Mouse (Mus musculus): ENCODE data around the gene Gatc. TPM values are rescaled to one million over a fixed set of nuclear protein-coding genes. Genes with fewer than 3 reads are reported as not detected.

Gatc gene
- polyA plus RNA-seq, 1 experiment: 31.1 TPM

DNA sequence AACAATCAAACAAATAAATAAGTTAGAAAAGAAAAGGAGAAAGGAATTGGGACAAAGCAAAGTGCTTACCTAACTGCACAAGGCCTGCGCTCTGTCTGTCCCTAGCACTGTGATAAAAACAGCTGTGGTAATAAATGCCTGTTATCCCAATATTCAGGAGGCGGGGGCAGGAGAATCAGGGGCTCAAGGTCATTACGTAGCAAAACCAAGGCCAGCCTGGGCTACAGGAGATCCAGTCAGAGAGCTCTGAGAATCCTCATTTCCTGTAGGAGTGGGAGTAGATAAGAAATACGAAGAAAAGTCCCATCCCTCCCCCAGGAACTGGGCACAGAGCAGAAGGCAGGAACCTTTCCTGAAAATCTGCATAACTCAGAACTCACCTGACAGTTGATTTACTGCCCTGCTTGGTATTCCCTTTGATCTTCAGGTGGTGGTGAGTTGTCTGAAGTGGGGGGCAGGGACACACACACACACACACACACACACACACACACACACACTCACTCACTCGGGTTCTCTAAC, 18.9 kb upstream of the Gatc start:
- H3K4me1 ChIP-seq (ENCODE audit: control insufficient read depth, insufficient read depth, low read length): peaks cover 4% of the 10 kb centered on the region
- no peak for TF ChIP-seq POLR2A (IDR thresholded peaks at IDR 0.05; ENCODE audit: extremely low read depth, insufficient read depth, low read length)
- no peak for TF ChIP-seq CTCF (IDR thresholded peaks at IDR 0.05; ENCODE audit: extremely low read depth, insufficient read depth, low read length)
- H3K4me3 ChIP-seq (ENCODE audit: insufficient read depth, low read length): no peak overlapping the region
- no peak overlapping the region for H3K27ac ChIP-seq (ENCODE audit: insufficient read depth, low read length)

GRCm38 (mm10) chr5:115359438-115359837, 18.5 kb upstream of the Gatc start:
- Histone ChIP-seq H3K27ac (ENCODE audit: insufficient read depth, low read length) (no peak overlapping the region), H3K4me1 (ENCODE audit: control insufficient read depth, insufficient read depth, low read length) (peaks cover 4% of the 10 kb centered on the region), H3K4me3 (ENCODE audit: insufficient read depth, low read length) (no peak overlapping the region)
- TF ChIP-seq POLR2A (IDR thresholded peaks at IDR 0.05; ENCODE audit: extremely low read depth, insufficient read depth, low read length) (no peak), CTCF (IDR thresholded peaks at IDR 0.05; ENCODE audit: extremely low read depth, insufficient read depth, low read length) (no peak)

DNA sequence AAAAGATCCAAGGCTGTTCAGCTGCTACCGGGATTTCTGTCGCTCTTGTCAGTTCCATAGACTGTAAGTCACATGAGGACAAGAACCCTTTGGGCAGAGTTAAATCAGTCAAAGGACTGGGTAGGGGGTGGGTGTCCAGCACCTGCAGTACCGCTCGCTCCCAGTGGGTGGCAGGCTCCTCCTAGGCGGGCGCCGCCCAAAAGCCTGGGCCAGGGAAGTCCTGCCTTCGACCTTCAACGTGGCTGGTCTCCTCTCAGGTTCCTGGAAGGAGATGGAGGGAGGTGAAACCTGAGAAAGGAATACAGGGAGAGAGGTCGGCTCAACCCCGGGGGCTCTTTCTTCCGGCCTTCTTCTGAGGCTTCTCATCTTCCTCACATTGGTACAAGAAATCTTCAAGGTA, 17.9 kb upstream of the Gatc start:
- TF ChIP-seq POLR2A (IDR thresholded peaks at IDR 0.05; ENCODE audit: extremely low read depth, insufficient read depth, low read length) (no peak), CTCF (IDR thresholded peaks at IDR 0.05; ENCODE audit: extremely low read depth, insufficient read depth, low read length) (peak; percentile 82)
- Histone ChIP-seq H3K4me1 (ENCODE audit: control insufficient read depth, insufficient read depth, low read length) (peaks cover 4% of the 10 kb centered on the region), H3K4me3 (ENCODE audit: insufficient read depth, low read length) (no peak overlapping the region), H3K27ac (ENCODE audit: insufficient read depth, low read length) (no peak overlapping the region)

DNA sequence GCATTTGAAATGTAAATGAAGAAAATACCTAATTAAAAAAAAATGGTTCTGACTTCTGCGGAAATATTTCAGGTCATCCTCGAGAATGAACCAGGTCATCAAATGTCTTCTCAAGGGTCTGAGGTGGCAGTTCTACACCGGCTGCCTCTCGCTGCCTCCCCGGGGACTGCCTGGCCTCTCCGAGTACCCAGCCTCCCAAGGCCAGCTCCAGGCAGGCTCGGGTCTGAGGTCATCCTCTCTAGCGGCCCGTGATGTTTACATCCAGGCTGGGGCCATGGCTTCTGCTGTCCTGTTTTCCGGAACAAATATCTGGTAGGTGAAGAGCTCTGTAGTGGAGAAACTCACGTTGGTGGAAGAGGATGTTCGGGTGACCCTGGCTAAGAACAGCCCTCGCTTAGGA, 14.1 kb upstream of the Gatc start:
- Histone ChIP-seq H3K4me1 (ENCODE audit: control insufficient read depth, insufficient read depth, low read length) (no peaks in the 10 kb centered on the region), H3K4me3 (ENCODE audit: insufficient read depth, low read length) (no peak overlapping the region), H3K27ac (ENCODE audit: insufficient read depth, low read length) (no peak overlapping the region)
- no peak for TF ChIP-seq CTCF (IDR thresholded peaks at IDR 0.05; ENCODE audit: extremely low read depth, insufficient read depth, low read length)

DNA sequence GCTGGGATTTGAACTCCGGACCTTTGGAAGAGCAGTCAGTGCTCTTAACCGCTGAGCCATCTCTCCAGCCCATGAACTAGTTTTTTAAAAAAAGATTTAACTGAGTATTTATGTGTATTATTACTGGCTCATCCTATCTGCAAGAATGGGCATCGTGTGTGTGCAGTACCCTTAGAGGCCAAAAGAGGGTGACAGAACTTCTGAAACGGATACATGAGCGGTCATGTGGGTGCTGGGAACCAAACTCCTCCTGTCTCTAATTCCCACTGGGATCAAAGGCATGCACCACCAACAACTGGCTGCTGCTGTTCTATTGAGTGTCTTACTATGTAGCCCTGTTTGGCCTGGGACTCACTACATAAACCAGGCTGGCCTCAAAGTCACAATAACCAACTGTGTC, 10.4 kb upstream of the Gatc start:
- Histone ChIP-seq H3K4me3 (ENCODE audit: insufficient read depth, low read length) (no peak overlapping the region), H3K4me1 (ENCODE audit: control insufficient read depth, insufficient read depth, low read length) (peaks cover 3% of the 10 kb centered on the region; the same call in 1 of the 2 replicates), H3K27ac (ENCODE audit: insufficient read depth, low read length) (no peak overlapping the region)
- TF ChIP-seq CTCF (IDR thresholded peaks at IDR 0.05; ENCODE audit: extremely low read depth, insufficient read depth, low read length): no peak
- TF ChIP-seq POLR2A (IDR thresholded peaks at IDR 0.05; ENCODE audit: extremely low read depth, insufficient read depth, low read length): no peak

- H3K27ac ChIP-seq (ENCODE audit: insufficient read depth, low read length): peak overlapping the region; percentile 25; the same call in 1 of the 2 replicates
- H3K4me1 ChIP-seq (ENCODE audit: control insufficient read depth, insufficient read depth, low read length): peaks cover 3% of the 10 kb centered on the region; the same call in 1 of the 2 replicates
- TF ChIP-seq POLR2A (IDR thresholded peaks at IDR 0.05; ENCODE audit: extremely low read depth, insufficient read depth, low read length): no peak
- TF ChIP-seq CTCF (IDR thresholded peaks at IDR 0.05; ENCODE audit: extremely low read depth, insufficient read depth, low read length): no peak
- peak overlapping the region; percentile 70 for H3K4me3 ChIP-seq (ENCODE audit: insufficient read depth, low read length)
Measured at GRCm38 (mm10) chr5:115349225-115349555, 8.2 kb upstream of the Gatc start.

GRCm38 (mm10) chr5:115348546-115349224, 7.7 kb upstream of the Gatc start, which contains the start of gene Cox6a1:
TSS of gene Cox6a1 (minus strand) at chr5:115348981.
- TF ChIP-seq CTCF (IDR thresholded peaks at IDR 0.05; ENCODE audit: extremely low read depth, insufficient read depth, low read length) (no peak), POLR2A (IDR thresholded peaks at IDR 0.05; ENCODE audit: extremely low read depth, insufficient read depth, low read length) (peak; percentile 88)
- Histone ChIP-seq H3K4me1 (ENCODE audit: control insufficient read depth, insufficient read depth, low read length) (peaks cover 3% of the 10 kb centered on the region; the same call in 1 of the 2 replicates), H3K4me3 (ENCODE audit: insufficient read depth, low read length) (peak within 1 kb of the TSS; percentile 70), H3K27ac (ENCODE audit: insufficient read depth, low read length) (peak within 1 kb of the TSS; percentile 25; the same call in 1 of the 2 replicates)

DNA sequence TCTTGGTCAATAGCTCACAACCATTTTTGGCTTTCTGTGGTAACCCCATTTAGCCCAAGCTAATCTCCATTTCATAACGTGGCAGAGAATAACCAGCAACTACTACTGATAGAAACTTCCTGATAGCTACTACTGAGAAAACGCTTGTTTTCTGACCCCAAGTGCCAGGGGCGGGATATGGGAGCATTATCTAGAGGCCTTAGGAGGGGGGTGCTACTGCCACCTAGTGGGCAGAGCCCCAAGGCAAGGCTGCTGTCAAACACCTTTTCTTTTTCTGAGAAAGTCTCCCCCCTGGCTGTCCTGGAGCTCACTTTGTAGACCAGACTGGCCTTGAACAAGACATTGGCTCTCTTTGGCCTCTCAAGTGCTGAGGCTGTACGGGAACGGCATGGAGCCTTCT, 6.6 kb upstream of the Gatc start:
- Histone ChIP-seq H3K4me3 (ENCODE audit: insufficient read depth, low read length) (peak overlapping the region; percentile 70), H3K27ac (ENCODE audit: insufficient read depth, low read length) (no peak overlapping the region), H3K4me1 (ENCODE audit: control insufficient read depth, insufficient read depth, low read length) (peaks cover 3% of the 10 kb centered on the region; the same call in 1 of the 2 replicates)
- TF ChIP-seq CTCF (IDR thresholded peaks at IDR 0.05; ENCODE audit: extremely low read depth, insufficient read depth, low read length) (peak; percentile 66), POLR2A (IDR thresholded peaks at IDR 0.05; ENCODE audit: extremely low read depth, insufficient read depth, low read length) (no peak)

DNA sequence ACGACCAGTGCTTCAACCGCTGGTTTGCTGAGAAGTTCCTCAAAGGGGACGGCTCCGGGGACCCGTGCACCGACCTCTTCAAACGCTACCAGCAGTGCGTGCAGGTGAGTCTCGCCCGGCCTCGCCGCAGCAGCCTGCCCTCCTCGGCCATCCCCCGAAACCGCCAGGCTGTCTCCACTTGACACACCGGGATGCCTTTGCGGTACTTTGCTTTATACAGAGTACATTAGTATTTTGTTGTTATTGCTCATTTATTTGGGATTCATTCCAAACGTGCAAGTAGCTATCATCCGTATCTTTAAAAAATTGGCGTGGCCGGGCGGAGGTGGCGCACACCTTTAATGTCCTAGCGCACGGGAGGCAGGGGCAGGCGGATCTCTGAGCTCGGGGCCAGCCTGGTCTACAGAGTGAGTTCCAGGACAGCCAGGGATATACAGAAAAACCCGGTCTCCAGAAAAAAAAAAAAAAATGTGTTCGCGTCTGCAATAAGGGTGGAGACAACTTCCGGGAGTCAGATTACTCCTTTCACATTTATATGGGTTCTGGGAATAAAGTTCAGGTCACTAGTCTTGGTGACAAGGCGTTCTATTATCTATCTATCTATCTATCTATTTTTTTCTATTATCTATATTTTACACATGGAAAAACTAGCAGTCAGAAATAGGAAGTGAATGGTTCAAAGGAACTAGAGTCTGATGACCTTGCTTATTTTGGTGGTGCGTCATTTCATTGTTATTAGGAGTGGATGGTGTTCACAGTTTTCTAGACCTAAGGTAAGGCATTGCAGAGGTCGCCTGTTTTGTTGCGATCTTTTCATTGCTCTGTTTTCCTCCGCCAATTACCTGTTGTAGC, 562 bp upstream of the Gatc start:
- peaks cover 6% of the 10 kb centered on the region; the same call in 1 of the 2 replicates for H3K4me1 ChIP-seq (ENCODE audit: control insufficient read depth, insufficient read depth, low read length)
- H3K27ac ChIP-seq (ENCODE audit: insufficient read depth, low read length): no peak overlapping the region; the same call in 1 of the 2 replicates
- peak overlapping the region; percentile 95 for H3K4me3 ChIP-seq (ENCODE audit: insufficient read depth, low read length)
- TF ChIP-seq POLR2A (IDR thresholded peaks at IDR 0.05; ENCODE audit: extremely low read depth, insufficient read depth, low read length) (no peak), CTCF (IDR thresholded peaks at IDR 0.05; ENCODE audit: extremely low read depth, insufficient read depth, low read length) (no peak)

All from cortical plate, adult 2 months (tissue).